Mouse (Mus musculus) spleen, embryonic (tissue): ENCODE data around the gene Nle1.
"Not testable (repeated sequence)": the region's sequence is repeated elsewhere in the genome, so short reads cannot be mapped to it uniquely, and the experiment has no call there.

Experiments used
- CTCF ChIA-PET: fragments of 350-600 bp; sonication (Branson Sonifier 250); formaldehyde crosslinking; loops from one replicate; lab custom pipeline; 2022; lab: Charles Lee

The Nle1 gene

GRCm38 (mm10) chr11:82907651-82908607, at the start of gene Nle1:
Gene Nle1 (minus strand): TSS chr11:82908411.
- CTCF ChIA-PET: interaction anchor here (0.5 to 1.0 kb wide), 4 partner anchors 15 to 274 kb away, joined by 3 to 6 read pairs (median 3); no protein-coding TSS in a partner anchor

- CTCF ChIA-PET: no interaction called here
Observed at GRCm38 (mm10) chr11:82956925-82957324, 48.7 kb upstream of the Nle1 start.

- CTCF ChIA-PET: interaction anchor here (0.8 kb wide), 1 partner anchor 40 kb away, joined by 3 read pairs; no protein-coding TSS in a partner anchor
Observed at GRCm38 (mm10) chr11:82954631-82955030, 46.4 kb upstream of the Nle1 start.

DNA sequence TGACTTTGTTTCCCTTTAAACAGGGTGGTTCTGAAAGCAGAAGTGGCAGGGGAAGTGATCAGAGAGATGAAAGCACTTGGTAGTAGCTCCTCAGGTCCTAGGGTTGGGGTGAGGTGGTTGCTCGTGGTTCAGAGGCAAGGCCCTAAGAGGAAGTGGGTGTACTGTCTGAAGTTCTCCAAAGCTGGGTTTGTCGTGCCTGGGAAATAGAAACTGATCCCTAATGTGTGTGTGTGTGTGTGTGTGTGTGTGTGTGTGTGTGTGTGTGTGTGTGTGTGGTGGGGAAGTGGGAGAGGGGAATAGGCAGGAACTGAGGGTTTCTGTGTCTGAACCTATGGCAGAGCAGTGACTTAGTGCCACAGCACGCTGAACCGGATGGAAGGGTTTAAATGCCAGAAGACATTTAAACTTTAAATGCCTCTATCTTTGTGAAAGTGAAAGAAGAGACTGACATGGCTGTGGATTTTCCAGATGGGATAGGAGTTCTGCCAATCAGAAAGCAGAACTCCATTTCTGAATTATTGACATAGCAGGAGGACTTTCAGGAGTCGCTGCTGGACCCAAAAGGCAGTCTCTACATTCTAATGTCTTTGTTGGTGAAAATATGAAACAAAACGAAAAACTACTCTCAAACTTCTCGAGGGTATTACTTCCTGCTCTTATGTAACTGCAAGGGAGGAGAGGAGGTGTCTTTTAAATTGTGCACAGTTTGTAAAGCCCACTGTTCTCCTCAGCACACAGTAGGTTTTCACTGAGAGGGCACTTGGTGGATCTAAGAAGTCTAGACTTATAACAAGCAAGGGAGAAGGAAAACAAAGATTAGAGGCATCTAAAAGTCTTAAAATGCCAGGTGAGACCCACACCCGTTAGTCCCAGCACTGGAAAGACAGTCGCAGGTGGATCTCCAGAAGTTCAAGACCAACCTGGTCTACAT, 44.7 kb upstream of the Nle1 start:
- CTCF ChIA-PET: no interaction called here

DNA sequence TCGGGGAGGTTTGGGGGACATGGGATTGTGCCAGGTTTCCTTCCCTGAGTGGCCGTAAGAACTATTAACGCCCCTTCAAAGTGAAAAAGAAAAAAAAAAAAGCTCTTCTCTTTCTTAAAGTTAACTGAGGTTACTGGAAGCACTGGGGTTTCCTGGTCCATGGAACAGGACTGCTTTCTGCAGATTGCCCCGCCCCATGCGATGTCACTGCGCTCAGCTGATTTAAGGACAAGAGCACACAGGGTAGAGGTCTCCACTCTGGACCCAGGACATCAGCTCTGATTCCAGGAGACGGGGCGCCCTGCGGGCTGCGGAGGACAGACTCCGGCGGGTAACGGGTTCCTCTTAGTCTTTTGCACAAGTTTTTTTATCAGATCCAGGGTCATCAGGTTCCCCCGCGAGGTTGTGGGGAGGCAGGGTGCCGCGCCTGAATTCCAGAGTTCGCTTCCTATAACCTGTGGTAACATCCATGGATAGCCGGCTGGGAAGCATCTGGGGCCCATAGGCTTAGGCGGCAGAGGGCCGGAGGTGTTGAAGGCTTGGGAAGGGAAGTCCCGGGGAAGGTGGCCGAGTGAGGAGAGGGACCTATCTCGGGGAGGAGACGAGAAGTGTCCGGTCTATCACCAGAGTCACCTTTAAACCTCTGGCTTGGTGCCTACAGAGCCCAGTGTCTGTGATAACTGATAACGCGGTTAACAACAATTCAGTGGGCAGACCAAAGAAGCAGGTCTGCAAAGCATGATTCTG, 43.8 kb upstream of the Nle1 start:
- CTCF ChIA-PET: interaction anchor here (0.7 to 0.9 kb wide), 2 partner anchors 10 to 174 kb away, joined by 3 to 4 read pairs; no protein-coding TSS in a partner anchor

GRCm38 (mm10) chr11:82950736-82951481, 42.7 kb upstream of the Nle1 start, which contains the start of gene Slfn5:
Gene Slfn5 (plus strand): TSS chr11:82951349.
- CTCF ChIA-PET: no interaction called here

GRCm38 (mm10) chr11:82949036-82949435, 40.8 kb upstream of the Nle1 start:
- CTCF ChIA-PET: no interaction called here

DNA sequence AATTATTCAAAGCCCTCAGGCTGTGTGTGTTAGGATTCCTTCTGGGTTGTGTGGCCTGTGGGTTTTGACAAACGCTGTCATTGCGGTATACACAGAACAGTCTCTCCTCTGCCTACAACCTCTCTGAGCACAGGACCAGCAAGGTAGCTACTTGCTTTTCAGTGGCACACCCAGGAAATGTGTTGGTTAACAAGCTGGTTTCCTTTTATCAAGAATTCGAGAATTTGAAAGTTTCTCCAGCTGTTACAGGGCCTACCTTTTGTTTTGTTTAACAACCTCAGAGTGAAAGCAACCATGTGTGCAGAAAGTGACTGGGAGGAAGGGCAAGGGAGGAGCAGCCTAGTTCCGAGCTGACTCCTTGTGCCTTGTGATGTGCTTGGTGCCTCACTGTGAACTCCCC, 39.2 kb upstream of the Nle1 start:
- CTCF ChIA-PET: no interaction called here

DNA sequence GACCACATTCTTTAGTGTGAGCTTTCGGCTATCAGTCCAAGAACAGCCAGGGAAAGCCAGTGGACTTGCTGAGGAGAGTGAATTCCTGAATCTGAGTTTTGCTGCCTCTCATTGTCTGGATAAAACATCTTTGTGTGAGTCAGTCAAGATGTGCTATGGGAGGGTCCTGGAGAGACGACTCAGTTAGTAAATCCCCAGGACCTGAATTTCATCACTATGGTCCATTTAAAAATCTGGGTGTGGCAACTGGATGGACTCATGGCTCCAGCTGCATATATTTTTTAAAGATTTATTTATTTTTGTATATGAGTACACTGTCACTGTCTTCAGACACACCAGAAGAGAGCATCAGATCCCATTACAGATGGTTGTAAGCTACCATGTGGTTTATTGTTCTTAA, 37.4 kb upstream of the Nle1 start:
- CTCF ChIA-PET: interaction anchor here (0.7 kb wide), 1 partner anchor 269 kb away, joined by 6 read pairs; no protein-coding TSS in a partner anchor

- CTCF ChIA-PET: no interaction called here
Observed at GRCm38 (mm10) chr11:82943336-82943735, 35.1 kb upstream of the Nle1 start.

DNA sequence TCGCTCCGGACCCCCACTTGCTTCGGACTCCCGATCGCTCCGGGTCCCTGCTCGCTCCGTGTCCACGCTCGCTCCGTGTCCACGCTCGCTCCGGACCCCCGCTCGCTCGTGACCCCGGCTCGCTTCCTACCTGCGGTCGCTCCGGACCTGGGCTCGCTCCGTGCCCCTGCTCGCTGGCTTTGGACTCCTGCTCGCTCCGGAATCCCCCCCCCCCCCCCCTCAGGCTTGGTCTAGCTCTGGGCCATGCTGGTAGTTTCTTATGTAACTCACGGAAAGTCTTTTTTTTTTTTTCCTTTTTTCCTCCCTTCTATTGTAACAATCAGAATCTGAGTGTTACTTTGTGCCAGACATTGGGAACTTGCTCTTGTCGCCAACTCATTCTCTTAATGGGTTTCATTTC, 25.0 kb upstream of the Nle1 start:
- CTCF ChIA-PET: interaction anchor here (0.7 kb wide), 1 partner anchor 23 kb away, joined by 5 read pairs; no protein-coding TSS in a partner anchor

GRCm38 (mm10) chr11:82931671-82932450, 23.6 kb upstream of the Nle1 start:
- CTCF ChIA-PET: not testable (repeated sequence)

DNA sequence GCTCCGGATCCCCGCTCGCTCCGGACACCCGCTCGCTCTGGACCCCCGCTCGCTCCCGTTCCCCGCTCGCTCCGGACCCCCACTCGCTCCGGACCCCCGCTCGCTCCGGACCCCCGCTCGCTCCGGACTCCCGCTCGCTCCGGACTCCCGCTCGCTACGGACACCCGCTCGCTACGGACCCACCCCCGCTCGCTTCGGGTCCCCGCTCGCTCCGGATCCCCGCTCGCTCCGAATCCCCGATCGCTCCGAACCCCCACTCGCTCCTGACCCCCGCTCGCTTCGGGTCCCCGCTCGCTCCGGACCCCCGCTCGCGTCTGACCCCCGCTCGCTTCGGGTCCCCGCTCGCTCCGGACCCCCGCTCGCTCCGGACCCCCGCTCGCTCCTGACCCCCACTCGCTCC, 22.9 kb upstream of the Nle1 start:
- CTCF ChIA-PET: interaction anchor here (0.7 kb wide), 1 partner anchor 109 kb away, joined by 5 read pairs; no protein-coding TSS in a partner anchor

DNA sequence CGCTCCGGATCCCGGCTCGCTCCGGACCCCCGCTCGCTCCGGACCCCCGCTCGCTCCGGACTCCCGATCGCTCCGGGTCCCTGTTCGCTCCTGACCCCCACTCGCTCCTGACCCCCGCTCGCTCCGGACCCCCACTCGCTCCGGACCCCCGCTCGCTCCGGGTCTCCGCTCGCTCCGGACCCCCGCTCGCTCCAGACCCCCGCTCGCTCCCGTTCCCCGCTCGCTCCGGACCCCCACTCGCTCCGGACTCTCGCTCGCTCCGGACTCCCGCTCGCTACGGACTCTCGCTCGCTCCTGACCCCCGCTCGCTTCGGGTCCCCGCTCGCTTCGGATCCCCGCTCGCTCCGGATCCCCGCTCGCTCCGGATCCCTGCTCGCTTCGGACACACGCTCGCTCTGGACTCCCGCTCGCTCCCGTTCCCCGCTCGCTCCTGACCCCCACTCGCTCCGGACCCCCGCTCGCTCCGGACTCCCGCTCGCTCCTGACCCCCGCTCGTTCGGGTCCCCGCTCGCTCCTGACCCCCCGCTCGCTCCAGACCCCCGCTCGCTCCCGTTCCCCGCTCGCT, 22.3 kb upstream of the Nle1 start:
- CTCF ChIA-PET: interaction anchor here (0.7 kb wide), 1 partner anchor 109 kb away, joined by 5 read pairs; no protein-coding TSS in a partner anchor

GRCm38 (mm10) chr11:82929633-82929950, 21.4 kb upstream of the Nle1 start:
- CTCF ChIA-PET: no interaction called here

DNA sequence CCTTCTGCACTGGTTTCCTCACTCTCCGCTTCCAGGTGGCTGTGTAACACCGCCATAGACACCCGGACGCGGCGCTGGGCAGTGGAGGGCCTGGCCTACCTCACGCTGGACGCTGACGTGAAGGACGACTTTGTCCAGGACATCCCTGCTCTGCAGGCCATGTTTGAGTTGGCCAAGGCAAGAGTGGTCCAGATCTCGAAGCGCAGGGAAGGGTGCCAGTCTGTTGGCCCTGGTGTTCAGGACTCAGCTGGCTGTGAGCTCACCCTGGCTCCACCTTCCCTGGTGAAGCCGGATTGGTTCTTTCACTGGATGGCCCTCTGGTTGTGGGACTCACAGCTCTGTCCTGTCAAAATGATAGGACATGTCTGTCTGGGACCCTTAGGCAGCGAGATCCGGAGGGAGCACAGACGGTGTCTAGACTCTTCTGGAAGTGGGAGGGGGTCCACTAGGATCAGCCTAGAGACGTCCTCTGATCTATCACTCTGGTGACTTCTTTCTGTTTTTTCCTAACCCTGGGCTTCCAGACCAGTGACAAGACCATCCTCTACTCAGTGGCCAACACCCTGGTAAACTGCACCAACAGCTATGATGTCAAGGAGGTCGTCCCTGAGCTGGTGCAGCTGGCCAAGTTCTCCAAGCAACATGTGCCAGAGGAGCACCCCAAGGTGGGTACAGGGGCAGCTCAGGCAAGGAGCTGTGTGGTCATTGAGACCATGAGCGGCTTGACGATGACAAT, 20.9 kb upstream of the Nle1 start:
- CTCF ChIA-PET: no interaction called here

DNA sequence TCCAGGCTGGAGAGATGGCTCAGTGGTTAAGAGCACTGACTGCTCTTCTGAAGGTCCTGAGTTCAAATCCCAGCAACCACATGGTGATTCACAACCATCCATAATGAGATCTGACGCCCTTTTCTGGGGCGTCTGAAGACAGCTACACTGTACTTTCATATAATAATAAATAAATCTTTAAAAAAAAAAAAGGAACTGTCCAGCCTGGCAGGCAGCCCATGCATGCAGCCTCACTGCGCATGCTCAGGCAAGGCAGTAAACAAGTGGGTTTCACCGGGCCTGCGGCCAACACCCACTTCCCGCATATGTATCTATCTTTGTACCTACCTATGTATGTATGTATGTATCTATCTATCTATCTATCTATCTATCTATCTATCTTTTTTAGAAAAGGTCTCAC, 15.7 kb upstream of the Nle1 start:
- CTCF ChIA-PET: not testable (repeated sequence)

DNA sequence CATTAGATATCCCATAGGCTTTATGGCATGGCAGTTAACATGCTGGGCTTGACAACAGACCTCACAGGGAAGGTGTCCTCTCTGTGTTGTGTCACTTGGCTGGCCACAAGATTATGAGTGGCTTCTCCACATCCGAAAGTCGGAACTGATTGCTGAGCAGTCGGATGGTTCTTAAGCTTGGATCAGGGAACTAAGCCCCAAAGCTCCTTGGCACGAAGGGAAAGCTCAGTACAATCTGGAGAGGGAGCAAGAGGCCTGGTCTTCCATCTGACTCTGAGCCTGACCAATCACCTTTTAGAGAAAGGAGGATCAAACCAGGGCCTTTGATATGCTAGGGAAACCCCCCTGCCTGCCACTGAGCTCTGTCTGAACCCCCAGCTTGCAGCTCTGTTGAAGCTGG, 13.5 kb upstream of the Nle1 start:
- CTCF ChIA-PET: no interaction called here
